Mouse (Mus musculus) CH12.LX (cell line): ENCODE data around the gene Rgp1.

Experiments
- CHD1 ChIP-seq: IDR thresholded peaks from 2 replicates; pipeline ENCODE4 v1.6.1; 2012; ENCODE audit warnings: low read depth, low read length, improper control_type of control experiment, inconsistent platforms
- CTCF ChIP-seq, 2 experiments: IDR thresholded peaks in 1 of 2; conservative IDR thresholded peaks in 1 of 2; 2 replicates each; pipeline ENCODE4 v1.5.1; 2011 to 2012; ENCODE audit warnings: low read depth in 2 of 2, low read length in 2 of 2, improper control_type of control experiment in 1 of 2, inconsistent platforms in 1 of 2, mild to moderate bottlenecking in 1 of 2, moderate library complexity in 1 of 2
- GABPA ChIP-seq: IDR thresholded peaks from 2 replicates; pipeline ENCODE4 v1.6.1; 2012; ENCODE audit warnings: low read depth, low read length, improper control_type of control experiment, inconsistent platforms; ENCODE audit not compliant: insufficient replicate concordance
- IRF4 ChIP-seq: IDR thresholded peaks from 2 replicates; pipeline ENCODE4 v1.6.1; 2014; ENCODE audit warnings: low read depth, mild to moderate bottlenecking, inconsistent platforms, low read length, improper control_type of control experiment
- MAFK ChIP-seq: IDR thresholded peaks from 2 replicates; pipeline ENCODE4 v1.6.1; 2011; ENCODE audit warnings: low read length, improper control_type of control experiment; ENCODE audit not compliant: insufficient replicate concordance
- POLR2A ChIP-seq: IDR thresholded peaks from 2 replicates; pipeline ENCODE4 v1.6.1; 2011; ENCODE audit warnings: low read depth, mild to moderate bottlenecking, improper control_type of control experiment, low read length
- RAD21 ChIP-seq: IDR thresholded peaks from 2 replicates; pipeline ENCODE4 v1.6.1; 2011; ENCODE audit warnings: low read depth, mild to moderate bottlenecking, low read length, improper control_type of control experiment, moderate library complexity
- RCOR1 ChIP-seq: conservative IDR thresholded peaks from 2 replicates; pipeline ENCODE4 v1.6.1; 2012; ENCODE audit warnings: low read depth, mild to moderate bottlenecking, inconsistent platforms, low read length, improper control_type of control experiment
- TBP ChIP-seq: conservative IDR thresholded peaks from 2 replicates; pipeline ENCODE4 v1.6.1; 2011; ENCODE audit warnings: low read depth, low read length, improper control_type of control experiment
- USF1 ChIP-seq: IDR thresholded peaks from 2 replicates; pipeline ENCODE4 v1.6.1; 2014; ENCODE audit warnings: low read depth, mild to moderate bottlenecking, inconsistent platforms, low read length, improper control_type of control experiment
- ZC3H11A ChIP-seq: IDR thresholded peaks from 2 replicates; pipeline ENCODE4 v1.6.1; 2012; ENCODE audit warnings: low read depth, mild to moderate bottlenecking, inconsistent platforms, low read length, improper control_type of control experiment

GRCm38 (mm10) chr4:43533270-43533669 lies 45.2 kb upstream of the Rgp1 start:
- TF ChIP-seq RAD21 (no peak), CTCF (conservative IDR thresholded peaks at IDR 0.05 in 1 of 2, IDR thresholded peaks at IDR 0.05 in 1 of 2; ENCODE audit: low read depth in 2 of 2, low read length in 2 of 2) (no peak), POLR2A (no peak), TBP (no peak), USF1 (no peak), IRF4 (no peak), ZC3H11A (no peak), GABPA (no peak), RCOR1 (no peak), CHD1 (no peak), MAFK (no peak)
